Mouse (Mus musculus) kidney, adult 18-20 months (tissue): ENCODE measurements around the gene Ntn5.

ENCODE experiments used
- DNase-seq: peaks from one replicate; pipeline ENCODE4 v3.0.0; 2021

The Ntn5 gene

DNA sequence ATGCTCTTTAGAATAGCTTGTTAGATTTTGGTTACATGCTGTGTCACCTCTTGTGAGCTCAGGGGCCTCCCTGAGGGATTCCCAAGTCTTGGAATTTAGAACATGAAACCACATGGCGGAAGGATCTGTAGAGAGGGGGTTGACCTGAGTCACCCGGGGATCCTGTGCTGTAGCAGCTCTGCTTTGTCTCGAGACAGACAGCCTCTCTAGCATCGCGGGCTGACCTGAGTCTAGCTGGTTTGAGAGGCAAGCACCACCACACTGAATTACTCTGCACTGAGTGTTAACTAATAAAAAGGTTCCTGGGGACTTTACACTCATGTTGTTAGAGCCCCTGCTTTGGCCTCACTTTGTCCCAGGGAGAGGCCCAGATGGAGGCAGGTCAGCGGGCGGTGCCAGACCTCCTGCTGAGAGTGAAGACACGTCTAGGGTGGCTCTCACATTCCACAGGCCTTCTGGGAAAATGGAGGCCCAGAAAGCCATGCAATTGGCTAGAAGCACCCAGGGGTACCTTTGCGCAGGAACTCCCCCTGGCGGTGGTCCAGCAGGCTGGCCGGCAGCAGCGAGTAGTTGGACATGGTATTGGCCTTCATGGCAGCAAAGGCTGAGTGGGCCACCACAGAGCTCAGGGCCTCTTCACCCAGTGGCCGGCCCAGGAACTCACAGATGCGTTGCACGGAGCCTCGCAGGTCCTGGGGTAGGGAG, 47.1 kb downstream of the Ntn5 start:
- DNase-seq, result peak; percentile 45

DNA sequence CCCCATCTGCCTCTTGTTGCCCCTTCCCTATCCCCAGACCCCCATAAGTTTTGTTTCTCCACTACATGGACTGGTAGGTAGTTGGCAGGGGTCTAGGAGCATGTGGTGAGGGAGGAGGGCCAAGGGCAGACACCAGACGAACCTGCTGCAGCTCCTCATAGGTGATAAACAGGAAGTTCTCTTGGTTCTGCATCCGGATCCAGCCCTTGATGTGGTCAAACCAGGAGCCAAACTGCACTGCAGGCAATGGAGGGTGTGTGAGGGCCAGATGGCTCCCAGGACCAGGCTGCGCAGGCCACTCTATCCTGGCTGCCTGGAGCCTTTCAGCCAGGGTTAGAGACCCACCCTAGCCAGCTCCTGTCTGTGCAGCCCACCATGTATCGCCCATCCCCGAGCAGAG, 49.7 kb downstream of the Ntn5 start:
- DNase-seq, result no peak

DNA sequence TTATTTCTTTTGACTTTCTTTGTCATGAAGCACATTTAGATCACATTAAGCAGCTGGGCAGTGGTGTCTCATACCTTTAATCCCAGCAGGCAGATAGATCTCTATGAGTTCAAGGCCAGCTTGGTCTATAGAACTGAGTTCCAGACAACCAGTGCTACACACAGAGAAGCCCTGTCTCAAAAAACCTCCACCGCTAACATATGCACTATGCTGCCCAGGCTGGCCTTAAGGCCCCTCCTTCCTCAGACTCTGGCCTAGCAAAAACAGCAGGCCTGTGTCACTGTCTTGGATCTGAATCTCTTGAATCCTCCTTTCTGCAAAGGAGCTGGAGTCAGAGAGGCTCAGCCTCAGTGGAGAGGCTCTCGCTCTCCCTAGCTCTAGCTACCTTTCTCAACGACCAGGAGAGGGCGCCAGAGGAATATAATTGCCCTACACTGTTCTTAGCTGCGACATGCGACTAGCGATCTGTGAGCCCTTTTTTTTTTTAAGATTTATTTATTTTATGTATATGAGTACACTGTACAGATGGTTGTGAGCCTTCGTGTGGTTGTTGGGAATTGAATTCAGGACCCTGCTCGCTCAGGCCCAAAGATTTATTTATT, 55.4 kb downstream of the Ntn5 start:
- peak; percentile 86 for DNase-seq

DNA sequence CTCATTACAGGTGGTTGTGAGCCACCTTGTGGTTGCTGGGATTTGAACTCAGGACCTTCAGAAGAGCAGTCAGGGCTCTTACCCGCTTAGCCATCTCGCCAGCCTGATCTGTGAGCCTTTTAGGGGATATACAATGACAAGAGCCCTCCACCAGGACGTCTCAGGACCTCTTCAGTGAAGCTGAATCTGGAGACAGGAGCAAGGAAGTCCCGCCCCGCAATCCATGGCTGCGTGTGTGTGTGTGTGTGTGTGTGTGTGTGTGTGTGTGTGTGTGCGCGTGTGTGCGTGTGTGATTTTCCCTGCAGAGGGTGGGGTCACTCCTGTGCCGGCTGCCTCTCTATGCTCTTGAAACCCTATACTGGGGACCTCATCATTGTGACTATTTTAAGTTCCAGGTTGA, 56.0 kb downstream of the Ntn5 start:
- no peak for DNase-seq

DNA sequence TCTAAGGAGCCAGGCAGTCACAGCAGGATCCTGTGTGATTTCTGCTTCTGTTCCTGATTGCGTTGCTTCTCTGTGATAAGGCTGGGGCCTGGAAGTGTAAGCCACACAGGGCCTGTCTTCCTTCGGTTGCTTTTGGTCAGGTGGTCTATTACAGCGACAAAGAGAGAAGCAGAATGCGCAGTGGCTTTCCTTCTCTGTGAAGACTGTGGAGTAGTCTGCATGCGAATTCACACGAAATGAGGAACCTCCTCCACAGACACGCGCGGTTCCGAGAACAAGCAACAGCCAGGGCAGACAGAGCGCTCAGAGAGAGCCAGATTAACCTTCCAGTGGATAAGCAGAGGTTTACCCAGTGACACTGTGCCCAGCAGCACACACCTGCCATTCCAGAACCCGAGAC, 57.5 kb downstream of the Ntn5 start:
- no peak for DNase-seq

DNA sequence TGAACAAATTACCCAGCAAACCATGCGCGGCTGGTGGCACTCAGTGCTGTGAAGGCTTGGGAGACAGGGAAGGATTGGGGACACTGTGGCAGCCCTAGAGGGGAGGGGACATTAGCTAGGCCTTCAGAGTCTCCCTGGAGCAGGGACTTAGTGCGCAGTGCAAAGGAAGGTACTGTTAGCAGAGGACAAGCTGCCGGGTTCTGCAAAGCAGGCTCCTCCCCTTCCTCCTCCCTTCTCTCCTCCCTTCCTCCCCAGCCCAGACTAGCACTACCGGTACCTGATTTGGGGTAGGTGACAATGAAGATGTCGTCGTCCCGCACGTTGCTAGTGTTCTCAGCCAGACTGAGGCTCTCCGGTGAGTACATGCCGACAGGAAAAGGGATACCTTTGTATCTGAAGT, 58.0 kb downstream of the Ntn5 start:
- no peak for DNase-seq

DNA sequence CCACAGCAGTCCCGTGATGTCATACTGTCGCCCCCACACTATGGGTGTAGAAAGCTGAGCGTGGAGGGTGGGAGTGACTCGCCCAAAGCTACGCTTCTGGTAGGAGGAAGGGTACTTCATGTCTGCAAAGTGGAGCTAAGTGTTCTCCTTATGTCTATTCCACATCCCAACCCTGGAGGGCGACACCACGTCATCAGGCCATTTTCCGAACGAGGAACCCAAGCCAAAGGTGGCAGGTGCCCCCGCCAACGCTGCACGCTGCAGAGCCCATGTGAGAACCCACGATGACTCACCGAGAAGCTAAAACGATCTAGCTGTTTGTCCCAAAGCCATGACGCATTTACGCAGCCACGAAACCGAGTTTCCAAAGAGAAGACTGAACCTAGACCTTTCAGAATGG, 58.5 kb downstream of the Ntn5 start:
- DNase-seq, result no peak
